ENCODE assay signal across 9 mouse cellular contexts in the genomic region with DNA sequence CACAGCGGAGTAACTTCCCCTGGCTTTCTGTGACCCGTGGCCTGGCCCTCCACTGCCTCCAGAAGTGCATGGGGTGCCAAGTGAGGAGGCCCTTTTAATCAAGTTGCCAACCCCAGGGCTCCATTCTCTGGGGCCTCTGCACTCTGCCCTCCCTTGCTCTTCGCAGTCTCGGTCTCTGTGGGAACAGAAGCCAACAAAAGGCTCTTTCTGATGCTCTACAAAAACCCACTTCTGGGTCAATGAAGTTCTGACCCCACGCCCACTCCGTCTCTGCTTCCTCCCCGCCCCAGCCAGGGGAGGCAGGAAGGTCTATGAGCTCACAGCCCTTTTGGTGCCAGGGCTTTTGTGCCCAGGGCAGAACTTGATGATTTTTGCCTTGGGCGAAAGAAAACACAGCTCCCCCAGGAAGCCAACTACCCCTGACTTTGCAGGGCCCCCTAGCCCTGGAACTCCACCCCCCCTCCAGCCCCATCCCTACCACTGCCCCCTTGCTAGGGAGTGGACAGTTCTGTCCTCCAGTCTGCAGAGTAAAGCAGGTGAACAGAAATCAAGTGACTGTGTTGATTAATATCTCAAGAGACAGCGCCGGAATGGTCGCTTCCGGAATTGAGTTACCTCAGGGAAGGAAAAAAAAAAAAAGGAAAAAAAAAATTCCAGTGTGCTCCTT.
A peak's percentile ranks its signal among the peaks of the same experiment; 100 is the strongest.
DNase-seq lines count a peak whose midpoint lies in the region; ATAC-seq and TF ChIP-seq lines count a peak whose summit lies in the region.
"Had no signal": no experiment of that assay in that cellular context is flagged by ENCODE, and none has a peak within 500 bp of the region (broad histone marks: within the 10 kb centered on the region; RNA-seq: fewer than 3 reads in every experiment).

No protein-coding gene starts in this region.

- peak; percentile 81 for ATAC-seq in forebrain, embryonic 11.5 days (replicated peaks; ENCODE audit: low FRiP score)
- peak; percentile 59 for ATAC-seq in kidney, embryonic 15.5 days (replicated peaks; ENCODE audit: low FRiP score)
- peak; percentile 50 for ATAC-seq in midbrain, embryonic 15.5 days (replicated peaks)
- ATAC-seq in cerebellum, adult (ENCODE audit: insufficient number of reproducible peaks, low FRiP score, low TSS enrichment), result no peak

- H3K27me3 ChIP-seq in forebrain, embryonic 11.5 days (ENCODE audit: control insufficient read depth, insufficient read depth, low read length), result no peaks in the 10 kb centered on the region
- no peaks in the 10 kb centered on the region for H3K27me3 ChIP-seq in kidney, embryonic 15.5 days
- no peaks in the 10 kb centered on the region for H3K27me3 ChIP-seq in midbrain, embryonic 15.5 days (replicated peaks)
- H3K27me3 ChIP-seq in thymus, adult 2 months (ENCODE audit: control insufficient read depth, insufficient read depth, low read length), result no peaks in the 10 kb centered on the region
- H3K27me3 ChIP-seq: liver, embryonic 13.5 days had no signal

- peak overlapping the region; percentile 10; the same call in 1 of the 2 replicates for H3K9ac ChIP-seq in forebrain, embryonic 11.5 days (ENCODE audit: low read length)
- H3K9ac ChIP-seq in kidney, embryonic 15.5 days, result no peak overlapping the region
- H3K9ac ChIP-seq in midbrain, embryonic 15.5 days, result no peak overlapping the region
- H3K9ac ChIP-seq: liver, embryonic 13.5 days had no signal

- peak overlapping the region; percentile 33; the same call in 1 of the 2 replicates for H3K4me2 ChIP-seq in forebrain, embryonic 11.5 days (ENCODE audit: low read depth, low read length, severe bottlenecking)
- peak overlapping the region; percentile 19; the same call in 1 of the 2 replicates for H3K4me2 ChIP-seq in kidney, embryonic 15.5 days
- H3K4me2 ChIP-seq in midbrain, embryonic 15.5 days, result no peak overlapping the region
- H3K4me2 ChIP-seq: liver, embryonic 13.5 days had no signal

- no peaks in the 10 kb centered on the region for H3K9me3 ChIP-seq in forebrain, embryonic 11.5 days (ENCODE audit: control insufficient read depth, low read length)
- no peaks in the 10 kb centered on the region for H3K9me3 ChIP-seq in kidney, embryonic 15.5 days (replicated peaks)
- no peaks in the 10 kb centered on the region for H3K9me3 ChIP-seq in midbrain, embryonic 15.5 days
- H3K9me3 ChIP-seq: liver, embryonic 13.5 days had no signal

- H3K4me3 ChIP-seq in forebrain, embryonic 11.5 days (ENCODE audit: low read depth, low read length), result no peak overlapping the region
- H3K4me3 ChIP-seq in kidney, embryonic 15.5 days (replicated peaks), result no peak overlapping the region
- no peak overlapping the region for H3K4me3 ChIP-seq in midbrain, embryonic 15.5 days
- H3K4me3 ChIP-seq in thymus, adult 2 months (ENCODE audit: control insufficient read depth, insufficient read depth, low read length), result no peak overlapping the region
- H3K4me3 ChIP-seq: liver, embryonic 13.5 days had no signal

- WGBS in forebrain, embryonic 11.5 days, result 13% methylated on average over 12 of the region's 12 CpGs
- WGBS in kidney, embryonic 15.5 days, result 18% methylated on average over 12 of the region's 12 CpGs
- WGBS in midbrain, embryonic 15.5 days, result 15% methylated on average over 12 of the region's 12 CpGs
- 93% methylated on average over 12 of the region's 12 CpGs for WGBS in thymus, adult 2 months

- H3K36me3 ChIP-seq in forebrain, embryonic 11.5 days (ENCODE audit: control insufficient read depth, insufficient read depth, low read length), result no peaks in the 10 kb centered on the region; the same call in 1 of the 2 replicates
- peaks cover 10% of the 10 kb centered on the region for H3K36me3 ChIP-seq in kidney, embryonic 15.5 days
- H3K36me3 ChIP-seq in midbrain, embryonic 15.5 days (replicated peaks), result no peaks in the 10 kb centered on the region
- no peaks in the 10 kb centered on the region for H3K36me3 ChIP-seq in thymus, adult 2 months (ENCODE audit: control insufficient read depth, insufficient read depth, low read length)
- H3K36me3 ChIP-seq: liver, embryonic 13.5 days had no signal

- TF ChIP-seq CTCF in thymus, adult 2 months (IDR thresholded peaks at IDR 0.05; ENCODE audit: borderline replicate concordance, control insufficient read depth, extremely low read depth, insufficient read depth, low read length, poor library complexity), result no peak

- intact Hi-C loops in left cerebral cortex, postnatal 10 days (cut with DNase I), result no loop called here

- peak; percentile 36 to 51 for DNase-seq in left cerebral cortex, postnatal 10 days (ENCODE audit: extremely low spot score in 1 of 2, low spot score in 2 of 2)
- DNase-seq in left cerebral cortex, adult 11 months (ENCODE audit: low spot score), result no peak
- peak; percentile 68 for DNase-seq in forebrain, embryonic 11.5 days (ENCODE audit: low spot score)
- no peak for DNase-seq in thymus, adult 2 months
- DNase-seq in thymus, adult 18-20 months, result no peak
- DNase-seq: liver, embryonic 13.5 days had no signal

- H3K27ac ChIP-seq in forebrain, embryonic 11.5 days (ENCODE audit: low read depth, low read length), result peak overlapping the region; percentile 72
- H3K27ac ChIP-seq in kidney, embryonic 15.5 days, result peak overlapping the region; percentile 86
- peak overlapping the region; percentile 68 for H3K27ac ChIP-seq in midbrain, embryonic 15.5 days
- no peak overlapping the region for H3K27ac ChIP-seq in thymus, adult 2 months (ENCODE audit: control insufficient read depth, insufficient read depth, low read length)
- H3K27ac ChIP-seq: liver, embryonic 13.5 days had no signal

- peaks cover 30% of the 10 kb centered on the region for H3K4me1 ChIP-seq in forebrain, embryonic 11.5 days (replicated peaks; ENCODE audit: control insufficient read depth, insufficient read depth, low read length)
- peaks cover 72% of the 10 kb centered on the region for H3K4me1 ChIP-seq in kidney, embryonic 15.5 days
- H3K4me1 ChIP-seq in midbrain, embryonic 15.5 days, result peaks cover 54% of the 10 kb centered on the region
- H3K4me1 ChIP-seq in thymus, adult 2 months (replicated peaks; ENCODE audit: control insufficient read depth, insufficient read depth, low read length), result no peaks in the 10 kb centered on the region

- no peak for TF ChIP-seq POLR2A in thymus, adult 2 months (IDR thresholded peaks at IDR 0.05; ENCODE audit: control insufficient read depth, extremely low read depth, insufficient read depth, low read length, poor library complexity)

Comparison
In these comparisons a context has a peak if more than half of its experiments do, and no peak if none do; other contexts are left out.
1. DNase-seq: peak in left cerebral cortex, postnatal 10 days (2 of 2) and forebrain, embryonic 11.5 days (single experiment); none in left cerebral cortex, adult 11 months (single experiment), thymus, adult 2 months (single experiment) and thymus, adult 18-20 months (0 of 2).